Mouse (Mus musculus): Measurements from ENCODE around the gene Ddx1. TPM values are rescaled to one million over a fixed set of nuclear protein-coding genes. Genes with fewer than 3 reads are reported as not detected.

Ddx1 gene
- 86.7 and 102 TPM in 2 replicates for total RNA-seq (2021)
- long read RNA-seq, experiment 1, full-length matches to known transcripts: 151 of 170 reads
- long read RNA-seq, experiment 1, partial matches to known transcripts: 11 of 170 reads
- long read RNA-seq, experiment 1, other reads (novel, unspliced or antisense): 8 of 170 reads
- long read RNA-seq, experiment 2, full-length matches to known transcripts: 82 of 98 reads
- long read RNA-seq, experiment 2, partial matches to known transcripts: 14 of 98 reads
- long read RNA-seq, experiment 2, other reads (novel, unspliced or antisense): 2 of 98 reads

DNA sequence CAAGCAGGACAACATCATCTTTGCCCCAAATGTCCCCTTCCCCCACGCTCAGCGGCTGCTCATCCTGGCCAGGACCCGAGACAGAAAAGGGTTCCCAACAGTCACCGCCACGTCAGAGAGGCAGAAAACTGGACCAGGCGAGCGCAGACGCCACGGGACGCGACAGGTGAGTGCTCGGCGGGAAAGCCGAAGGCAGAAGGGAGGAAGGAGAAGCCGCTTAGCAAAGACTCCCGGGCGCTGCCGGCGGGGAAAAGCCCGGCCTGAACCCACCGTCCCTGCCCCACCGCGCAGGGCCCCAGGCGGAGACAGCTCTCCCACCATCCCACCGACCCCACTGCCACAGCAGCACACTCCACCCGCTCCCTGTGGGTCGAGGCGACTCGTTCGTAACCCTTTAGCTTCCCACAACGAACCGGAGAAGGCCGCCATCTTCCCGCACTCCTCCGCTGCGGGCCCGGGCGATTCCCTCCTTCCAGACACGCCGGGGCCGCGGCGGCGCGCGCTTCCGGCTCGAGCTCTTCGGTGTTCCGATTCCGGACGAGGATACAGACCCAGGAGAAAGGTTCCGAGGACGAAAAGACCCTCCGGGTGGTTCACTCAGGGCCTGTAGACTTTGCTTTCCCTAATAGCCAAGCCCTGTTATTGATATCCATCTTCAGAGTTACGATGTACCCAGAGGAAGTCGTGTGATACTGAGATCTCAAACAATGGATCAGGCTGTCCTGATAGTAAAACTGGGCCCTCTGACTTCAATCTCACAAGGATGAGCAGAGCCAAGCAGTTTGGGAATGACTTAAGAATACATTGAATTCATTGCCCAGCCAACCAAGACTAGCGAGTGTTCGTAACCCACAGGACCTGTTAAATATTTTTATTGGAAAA, at the start of gene Ddx1:
Gene Ddx1, minus strand, starts transcription at position 523 of the 882 bp plus-strand sequence.
- peak; percentile 90 for DNase-seq

DNA sequence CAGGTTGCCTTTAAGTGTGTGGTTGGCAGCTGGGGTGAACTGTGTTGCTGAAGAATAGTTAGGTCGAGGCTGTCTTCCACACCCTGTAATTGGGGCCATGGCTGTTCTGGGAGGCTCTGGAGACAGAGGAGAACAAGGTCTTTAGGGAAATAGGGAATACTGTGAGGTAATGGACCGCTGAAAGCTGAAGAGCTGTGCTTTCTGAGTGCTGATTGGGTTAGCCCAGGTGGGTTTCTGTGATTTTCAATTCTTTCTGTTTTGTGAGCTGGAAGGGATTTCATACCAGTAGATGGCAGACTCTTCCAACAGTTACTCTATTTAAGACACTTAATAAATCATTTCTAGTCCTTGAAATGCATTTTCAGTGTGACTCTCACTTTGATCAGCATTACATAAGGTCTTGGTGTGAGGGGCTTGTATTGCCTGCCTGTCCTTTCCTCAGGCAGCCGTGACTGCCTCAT, 44.4 kb upstream of the Ddx1 start:
- DNase-seq: no peak

DNA sequence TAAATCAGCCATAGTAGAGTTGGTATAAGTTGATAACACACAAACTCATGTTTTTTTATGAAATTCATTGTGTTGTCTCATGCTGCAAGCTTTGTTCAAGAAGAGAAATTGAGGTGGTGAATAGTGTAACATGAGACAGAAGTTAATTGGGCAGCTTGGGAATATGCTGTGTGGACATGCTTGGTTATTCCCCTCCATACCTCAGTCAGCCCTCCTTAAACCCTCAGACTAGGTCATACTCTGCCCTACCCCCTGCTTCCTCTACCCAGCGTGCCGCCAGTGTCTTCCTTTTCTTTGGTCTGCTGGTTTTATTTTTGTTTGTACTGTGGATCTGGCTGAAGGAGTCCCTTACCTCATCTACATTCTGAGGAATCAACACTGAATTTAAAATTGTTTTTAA, 42.4 kb upstream of the Ddx1 start:
- DNase-seq: no peak

DNA sequence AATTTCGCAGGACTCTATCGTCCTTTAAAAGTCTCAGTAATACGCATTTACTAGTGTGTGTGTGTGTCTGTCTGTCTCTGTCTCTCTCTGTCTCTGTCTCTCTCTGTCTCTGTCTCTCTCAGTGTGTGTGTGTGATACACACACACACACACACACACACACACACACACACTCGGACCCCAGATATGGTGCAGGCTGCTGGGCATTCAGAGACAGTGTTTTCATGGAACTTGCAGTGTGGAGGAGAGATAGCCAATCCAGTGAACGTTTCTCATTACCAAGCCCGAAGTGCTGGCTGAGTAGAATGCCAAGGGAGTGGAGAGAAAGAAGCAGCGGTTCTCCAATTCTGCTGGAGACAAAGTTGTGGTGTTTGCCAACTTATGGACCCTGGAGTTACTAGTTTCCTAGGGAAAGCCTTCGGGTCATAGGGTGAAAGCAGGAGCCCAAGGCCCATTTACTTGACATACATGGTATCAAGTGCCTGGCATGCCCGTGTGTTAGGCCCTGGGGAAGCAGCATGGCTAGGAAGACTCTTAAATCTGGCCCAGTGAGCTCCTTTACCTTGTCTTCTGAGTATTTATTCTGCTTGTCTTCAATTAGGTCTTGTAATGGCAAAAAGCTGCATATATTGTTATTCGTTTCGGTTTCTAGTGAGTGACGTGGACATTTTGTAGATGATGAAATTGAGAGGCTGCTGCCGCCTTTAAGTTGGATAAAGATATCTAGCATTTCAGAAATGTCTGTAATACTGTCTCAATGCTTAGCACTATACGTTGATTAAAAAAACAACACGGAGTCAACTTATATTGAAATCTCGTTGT, 20.8 kb upstream of the Ddx1 start:
- no peak for DNase-seq

DNA sequence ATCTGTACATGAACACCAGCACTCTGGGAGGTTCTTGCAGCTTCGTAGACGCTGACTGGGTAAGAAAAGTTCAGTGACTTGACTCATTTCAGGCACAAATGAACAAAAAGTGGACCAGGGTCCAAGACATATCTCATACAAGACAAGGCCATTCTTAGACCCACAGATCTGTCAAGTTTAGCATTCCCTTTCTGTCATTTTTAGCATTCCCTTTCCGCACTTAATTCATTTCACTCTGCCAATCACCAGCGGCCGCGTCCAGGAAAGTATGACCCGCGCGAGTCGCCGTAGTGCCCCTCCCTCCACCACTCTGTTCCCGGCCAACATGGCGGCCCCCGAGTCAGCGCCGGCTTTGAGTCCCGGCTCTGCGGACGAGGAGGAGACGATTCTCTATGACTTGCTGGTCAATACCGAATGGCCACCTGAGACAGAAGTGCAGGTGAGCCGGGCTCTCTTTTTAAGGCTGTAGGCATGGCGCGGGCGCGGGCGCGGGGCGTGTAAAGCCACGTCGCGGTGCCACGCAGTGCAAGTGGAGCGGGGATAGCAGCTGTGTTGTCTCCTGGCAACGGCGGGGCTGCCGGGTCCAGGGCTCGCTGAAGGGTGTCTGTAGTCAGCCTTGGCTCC, 19.9 kb upstream of the Ddx1 start, which contains the start of gene Nbas:
Gene Nbas, plus strand, starts transcription at position 308 of the 624 bp plus-strand sequence.
- peak; percentile 94 for DNase-seq

DNA sequence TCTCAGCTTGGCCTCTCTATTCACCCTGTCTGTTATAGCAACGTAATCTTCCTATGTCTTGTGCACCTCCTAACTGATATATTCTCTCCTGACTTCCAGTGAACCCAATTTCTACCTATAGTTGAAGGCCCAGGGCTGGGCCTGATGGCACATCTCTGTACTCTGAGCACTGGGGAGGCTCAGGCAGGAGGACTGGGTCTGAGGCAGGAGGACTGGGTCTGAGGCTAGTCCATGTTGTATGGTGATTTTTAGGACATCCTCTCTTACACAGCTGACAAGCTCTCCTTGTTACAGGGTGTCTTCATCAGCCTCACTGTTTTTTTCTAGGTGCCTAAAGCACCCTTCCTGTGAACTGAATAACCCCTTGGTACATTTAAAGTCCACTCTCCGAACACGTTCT, 19.4 kb upstream of the Ddx1 start:
- no peak for DNase-seq

DNA sequence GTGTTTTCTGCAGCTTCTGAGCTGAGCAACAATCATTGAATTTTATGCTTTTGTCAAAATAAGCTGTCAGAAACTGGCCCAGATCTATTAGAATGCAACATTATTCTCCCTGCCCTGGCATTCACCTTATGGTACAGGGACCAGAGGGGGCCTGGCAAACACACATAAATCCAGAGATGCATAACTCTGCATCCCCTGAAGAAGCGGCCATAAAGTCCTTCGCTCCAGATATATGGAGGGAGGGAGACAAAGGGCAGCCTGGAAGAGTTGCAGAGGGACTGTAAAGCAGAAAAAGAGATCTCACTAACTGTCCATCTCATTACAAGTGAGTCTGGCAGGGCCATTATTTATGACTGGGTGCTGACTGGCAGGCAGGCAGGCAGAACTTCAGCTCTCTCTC, 6.7 kb upstream of the Ddx1 start:
- DNase-seq: no peak

DNA sequence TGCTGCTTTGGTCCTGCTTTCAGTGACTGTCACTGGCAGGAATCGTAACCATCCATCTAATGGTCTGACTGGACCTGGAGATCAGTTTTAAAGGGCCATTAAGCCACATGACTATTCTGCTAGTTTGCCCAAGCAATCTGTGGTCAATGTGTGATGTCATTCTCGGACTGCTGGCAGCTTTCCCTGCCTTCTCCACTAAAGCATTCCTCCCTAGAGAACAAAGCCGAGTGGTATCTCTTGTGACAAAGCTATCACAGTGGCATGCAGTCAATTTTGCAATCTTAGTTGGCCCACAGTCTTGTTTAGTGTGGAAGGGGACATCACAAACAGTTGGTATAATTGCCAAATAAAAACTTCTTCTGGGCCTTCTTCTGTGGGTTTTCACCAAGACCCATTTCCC, 6.1 kb upstream of the Ddx1 start:
- peak; percentile 40 for DNase-seq

DNA sequence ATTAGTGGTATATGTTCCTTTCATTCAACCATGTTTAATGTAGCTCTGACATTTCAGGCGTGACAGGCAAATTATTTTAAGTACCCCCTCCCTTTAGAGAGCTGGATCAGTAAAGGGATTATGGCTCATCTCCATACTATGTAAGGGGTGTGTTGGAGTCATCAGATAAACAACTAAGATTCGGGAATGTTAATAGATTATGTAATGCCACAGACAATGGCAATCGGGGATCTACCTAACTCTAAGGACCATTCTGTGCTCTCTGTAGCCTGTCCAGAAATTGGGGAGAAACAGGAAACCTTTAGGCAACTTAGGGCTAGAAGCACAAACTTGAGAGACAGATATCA, 533 bp upstream of the Ddx1 start:
- DNase-seq: no peak

DNA sequence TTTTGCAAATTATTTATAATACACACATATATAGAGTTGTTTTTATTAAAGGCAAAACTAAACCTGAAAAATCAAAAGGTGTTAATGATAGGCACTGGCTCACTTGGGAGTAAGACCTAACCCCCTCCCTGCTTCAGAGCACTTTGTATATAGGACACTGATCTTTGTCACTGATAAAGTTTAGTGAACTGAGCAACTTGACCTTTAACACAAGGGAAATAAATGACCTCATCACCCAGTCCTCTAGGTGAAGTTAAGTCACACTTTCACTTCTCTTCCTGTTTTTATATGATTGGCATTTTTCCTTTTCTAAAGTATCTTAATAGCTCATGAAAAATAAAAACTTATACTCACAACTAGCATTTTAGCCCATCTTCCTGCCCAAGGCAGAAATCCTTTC, 6.6 kb downstream of the Ddx1 start:
- no peak for DNase-seq

DNA sequence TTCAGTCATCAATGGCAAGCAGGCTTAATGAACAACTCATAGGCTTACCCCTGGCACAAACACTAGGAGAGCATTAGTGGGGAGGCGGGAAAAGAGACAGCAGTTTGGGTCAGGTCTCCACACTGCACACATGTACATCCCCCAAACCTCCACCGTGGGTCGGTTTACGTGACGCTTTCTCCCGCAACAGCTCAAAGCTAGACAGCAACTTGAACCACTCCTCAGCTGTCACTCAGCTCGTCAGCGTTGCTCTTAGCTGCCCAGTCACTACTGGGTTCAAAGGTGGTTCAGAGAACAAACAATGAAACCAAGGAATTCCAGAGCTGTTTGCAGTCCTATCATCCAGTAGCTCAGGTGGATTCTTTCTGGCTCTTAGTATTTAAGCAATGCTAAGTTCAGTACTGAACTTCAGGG, 30.9 kb downstream of the Ddx1 start:
- DNase-seq: no peak

DNA sequence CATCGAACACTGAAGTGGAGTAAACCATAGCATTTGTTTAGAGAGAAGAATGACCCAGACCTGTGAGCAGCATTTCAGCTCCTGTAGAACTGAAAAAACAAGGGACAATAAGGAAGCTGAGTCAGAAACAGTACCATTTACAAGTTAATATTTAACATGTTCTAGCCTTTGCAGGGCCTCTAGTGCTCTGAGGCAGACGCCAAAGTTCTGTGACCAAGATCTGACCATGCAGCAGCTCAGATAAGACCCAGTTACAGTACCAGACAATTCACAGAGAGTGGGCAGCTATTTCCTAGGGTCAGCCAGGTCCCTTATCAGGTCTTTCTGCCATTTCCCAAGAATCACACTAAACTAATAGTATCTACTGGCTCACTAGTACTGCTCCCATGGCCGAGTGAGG, 31.4 kb downstream of the Ddx1 start:
- DNase-seq: no peak

DNA sequence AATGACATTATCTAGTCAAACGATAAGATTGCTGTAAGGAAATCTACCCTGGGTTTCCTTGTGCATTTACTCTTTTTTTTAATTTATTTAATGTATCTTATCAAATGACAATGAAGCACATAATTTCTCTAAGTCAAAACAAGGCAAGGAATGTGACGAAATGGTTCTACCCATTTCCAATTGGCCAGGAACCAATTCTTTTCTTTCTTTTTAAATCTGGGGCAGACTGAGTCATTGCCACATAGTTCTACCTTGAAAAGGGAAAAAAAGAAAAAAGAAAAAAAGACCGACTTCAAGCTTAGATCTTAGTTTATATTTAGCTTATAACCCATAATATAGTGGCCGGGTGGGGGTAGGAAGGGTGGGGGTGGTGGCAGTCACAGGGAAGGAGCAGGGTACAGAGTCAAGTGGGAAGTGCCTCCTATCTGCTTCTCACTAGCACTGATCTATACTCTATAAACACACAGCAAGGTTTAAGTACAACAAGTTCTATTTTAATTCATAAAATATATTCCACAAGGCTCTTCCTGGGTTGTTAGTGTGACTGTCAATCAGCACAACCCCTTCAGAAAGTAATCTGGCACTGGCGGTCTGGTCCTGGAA, 32.4 kb downstream of the Ddx1 start:
- DNase-seq: no peak

DNA sequence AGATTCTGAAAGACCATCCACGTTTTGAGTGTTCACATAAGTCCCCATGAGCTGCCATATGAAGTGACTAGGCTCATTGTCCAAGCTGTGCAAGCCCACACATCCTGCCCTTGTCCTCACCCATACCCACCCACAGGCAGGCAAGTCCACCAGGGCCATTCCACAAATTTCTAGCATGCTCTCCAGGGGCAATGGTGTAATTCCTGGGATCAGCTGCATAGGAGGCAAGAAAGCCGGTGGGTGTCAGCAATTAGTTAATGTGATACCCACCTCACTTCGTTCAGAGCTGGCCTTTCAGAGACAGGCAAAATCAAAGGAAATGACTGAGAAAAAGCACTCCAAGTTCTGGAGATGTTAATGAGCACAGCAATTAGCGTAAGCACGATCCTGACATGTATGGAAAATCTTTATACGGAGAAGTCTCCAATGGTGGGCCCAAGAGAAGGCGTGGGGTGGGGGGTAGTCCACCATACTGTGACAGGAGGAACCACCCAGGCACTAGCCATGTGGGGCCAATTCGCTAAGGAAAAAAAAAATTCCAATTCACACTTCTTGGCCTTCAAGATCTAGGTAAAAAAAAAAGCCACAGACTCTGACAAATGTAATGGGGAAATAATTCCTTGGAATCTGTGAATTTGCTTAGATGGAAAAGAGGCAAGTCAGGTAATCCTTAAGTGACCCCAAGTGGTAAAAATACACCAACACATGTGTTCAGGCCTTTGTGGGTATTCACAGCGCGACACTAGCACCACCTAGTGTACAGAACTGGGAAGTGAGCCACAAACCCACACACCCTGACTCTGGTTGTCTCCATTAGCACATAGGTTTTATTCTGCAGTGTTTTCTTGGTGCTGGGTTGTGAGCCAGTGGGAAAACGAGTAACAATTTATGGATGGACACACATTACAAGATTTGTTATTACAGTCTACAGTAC, 34.4 kb downstream of the Ddx1 start:
- peak; percentile 88 for DNase-seq

DNA sequence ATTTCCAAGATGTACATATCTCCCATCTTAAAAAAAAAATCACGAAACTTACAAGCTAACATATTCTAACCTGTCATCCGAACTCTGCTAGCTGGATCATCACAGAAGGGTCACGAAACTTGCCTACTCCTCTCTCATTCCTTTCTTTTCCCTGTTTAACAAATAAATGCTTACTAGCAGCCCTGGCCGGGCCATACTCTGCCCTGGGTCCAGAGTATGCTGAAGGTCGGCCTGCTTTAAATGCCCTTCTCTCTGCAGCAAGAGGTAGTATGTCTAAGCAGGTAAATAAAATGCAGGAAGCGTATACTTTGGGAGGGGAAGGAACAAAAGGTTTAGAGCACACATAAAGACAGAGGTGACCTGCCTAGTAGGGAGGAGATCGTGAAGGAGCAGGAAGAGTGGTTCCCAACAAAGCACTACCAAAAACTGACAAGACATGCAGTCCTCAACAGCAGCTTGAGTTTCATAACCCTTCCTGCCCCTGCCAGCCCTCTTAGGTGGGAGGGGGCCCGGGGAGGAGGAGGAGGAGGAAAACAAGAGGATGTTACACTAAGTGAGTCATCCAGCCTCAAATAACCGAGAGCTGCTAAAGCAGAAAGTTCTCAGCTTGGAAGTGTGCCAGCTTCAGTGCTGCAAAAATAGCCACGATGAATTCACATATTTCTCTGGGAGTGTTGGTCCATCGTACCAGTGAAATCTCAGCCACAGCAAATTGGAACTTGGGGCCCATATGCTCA, 37.1 kb downstream of the Ddx1 start:
- DNase-seq: peak; percentile 70

DNA sequence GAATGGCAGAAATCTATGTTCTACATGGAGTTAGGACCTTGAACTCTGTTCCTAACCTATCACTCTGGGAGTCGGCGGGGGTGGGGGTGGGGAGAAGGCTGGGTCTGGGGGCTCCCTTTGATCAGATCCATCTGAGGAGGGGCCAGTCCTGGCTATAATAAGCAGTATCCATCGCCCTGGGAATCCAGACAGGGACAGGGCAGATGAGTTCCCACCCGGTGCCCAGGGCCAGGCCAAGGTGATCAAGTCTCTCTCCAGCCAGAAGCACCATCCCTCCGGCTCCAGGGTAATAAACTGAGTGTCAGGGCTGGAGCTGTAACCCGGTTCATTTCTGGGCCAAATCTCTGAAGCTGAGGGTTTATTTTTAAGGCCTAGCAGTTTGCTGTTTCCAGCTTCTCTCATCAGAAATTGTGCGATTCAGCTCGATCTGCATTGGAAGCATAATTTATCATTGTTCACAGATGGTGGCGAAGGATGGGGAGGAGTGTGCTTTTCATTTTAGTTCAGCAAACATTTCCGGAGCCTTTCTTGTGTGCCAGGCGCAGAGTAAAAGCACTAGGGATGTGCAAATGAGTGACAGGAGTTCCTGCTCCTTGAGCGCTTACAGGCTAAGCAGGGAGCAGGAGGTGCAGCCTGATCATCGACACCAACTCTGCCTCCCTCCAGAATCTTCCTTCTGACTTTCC, 39.2 kb downstream of the Ddx1 start:
- no peak for DNase-seq

DNA sequence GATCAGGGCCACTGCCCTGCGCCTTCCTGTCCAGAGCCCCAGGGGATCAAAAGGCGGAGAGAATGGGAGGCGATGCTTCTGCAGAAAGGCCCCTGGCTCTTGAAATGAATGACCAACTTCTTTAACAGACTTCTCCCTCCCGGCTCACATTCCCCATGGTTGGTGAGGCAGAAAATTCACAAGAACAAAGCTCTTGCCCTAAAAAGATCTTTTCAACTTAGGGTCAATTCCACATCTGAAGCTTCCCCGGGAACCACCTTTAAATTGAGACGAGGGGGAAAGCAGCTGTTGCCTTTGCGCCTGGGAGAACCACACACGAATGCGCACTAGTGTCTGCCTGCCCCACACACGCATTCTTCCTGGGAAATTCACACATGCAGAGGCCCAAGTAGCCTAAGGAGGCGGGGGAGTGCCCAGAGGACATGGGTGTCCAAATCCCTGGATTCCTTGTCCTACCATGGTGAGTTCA, 40.0 kb downstream of the Ddx1 start:
- no peak for DNase-seq

DNA sequence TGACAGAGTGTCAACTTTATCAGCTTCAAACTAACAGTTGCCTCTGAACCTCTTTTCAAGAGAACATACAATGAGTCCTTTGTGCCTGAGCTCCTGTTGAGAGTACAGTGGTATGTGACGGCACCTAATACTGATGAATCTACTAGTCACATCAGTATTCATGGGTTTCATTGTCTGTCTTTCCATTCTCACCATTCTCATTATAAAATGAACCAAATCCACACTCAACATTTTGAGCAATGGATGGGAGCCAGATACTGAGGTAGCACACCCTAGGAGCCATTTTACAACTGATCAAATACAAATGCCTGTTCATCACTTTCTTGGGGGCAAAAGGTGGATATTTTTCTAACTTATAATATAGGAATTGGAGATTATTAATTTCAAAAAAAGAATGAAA, 40.5 kb downstream of the Ddx1 start:
- no peak for DNase-seq

DNA sequence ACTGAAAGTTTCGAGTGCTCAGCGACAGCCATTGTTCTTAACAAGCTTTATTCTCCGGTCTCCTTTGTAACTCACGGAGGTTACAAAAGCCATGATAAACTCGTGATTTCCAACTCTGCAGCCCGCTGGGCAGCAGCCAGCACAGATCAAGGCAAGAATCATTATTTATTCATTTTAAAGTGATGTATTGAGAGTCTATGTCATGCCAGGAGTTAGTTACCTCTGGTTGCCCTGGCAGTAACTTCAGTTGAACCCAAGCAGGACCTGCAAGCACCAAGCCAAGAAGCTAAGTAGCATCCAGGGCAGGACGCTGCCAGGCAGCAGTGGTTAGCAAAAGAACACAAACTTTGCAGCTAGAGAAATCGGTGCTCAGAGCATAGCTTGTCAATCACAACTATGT, 41.9 kb downstream of the Ddx1 start:
- DNase-seq: no peak
